Mouse (Mus musculus): ENCODE measurements around the gene Plod2. TPM values are rescaled to one million over a fixed set of nuclear protein-coding genes. Genes with fewer than 3 reads are reported as not detected.

The Plod2 gene
- total and polyA plus RNA-seq, 3 experiments = not detected

DNA sequence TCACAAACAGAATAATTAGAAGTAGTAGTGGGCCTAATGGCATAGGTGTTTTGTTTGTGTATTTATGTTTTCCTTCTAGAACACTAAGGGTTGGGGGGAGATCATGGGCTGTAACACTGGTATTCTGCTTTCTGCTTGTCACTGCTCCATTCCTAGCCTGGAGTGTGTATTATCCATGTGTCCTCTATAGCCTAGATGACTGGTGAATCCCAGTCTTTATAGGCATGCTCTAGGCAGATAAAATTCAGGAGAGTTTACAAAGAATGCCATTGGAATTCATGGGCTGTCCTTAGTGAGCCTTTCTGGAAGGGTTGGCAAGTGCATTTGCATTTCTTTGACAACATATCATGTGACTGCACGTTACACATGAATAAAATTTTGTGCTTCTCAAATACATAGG, 44.0 kb downstream of the Plod2 start:
- TF ChIP-seq PAX5 (IDR thresholded peaks at IDR 0.05; ENCODE audit: low read length) (no peak), RAD21 (IDR thresholded peaks at IDR 0.05; ENCODE audit: low read depth, low read length) (no peak), JUND (conservative IDR thresholded peaks at IDR 0.05; ENCODE audit: low read depth, low read length) (no peak), GABPA (IDR thresholded peaks at IDR 0.05; ENCODE audit: insufficient replicate concordance, low read depth, low read length) (no peak), TBP (conservative IDR thresholded peaks at IDR 0.05; ENCODE audit: low read depth, low read length) (no peak), E2F4 (IDR thresholded peaks at IDR 0.05; ENCODE audit: insufficient replicate concordance, low read depth, low read length) (no peak), ZKSCAN1 (IDR thresholded peaks at IDR 0.05; ENCODE audit: borderline replicate concordance, low read depth, low read length) (no peak), MAFK (IDR thresholded peaks at IDR 0.05; ENCODE audit: insufficient replicate concordance, low read length) (no peak), MEF2A (IDR thresholded peaks at IDR 0.05; ENCODE audit: borderline replicate concordance, low read depth, low read length) (no peak)
- Histone ChIP-seq H3K9me3 (replicated peaks; ENCODE audit: low read length) (no peaks in the 10 kb centered on the region), H3K36me3 (replicated peaks in 1 of 2; ENCODE audit: control insufficient read depth in 1 of 2, insufficient read depth in 1 of 2, low read length in 1 of 2) (no peaks in the 10 kb centered on the region), H3K4me1 (ENCODE audit: control insufficient read depth in 1 of 2, insufficient read depth in 2 of 2) (peaks cover 0 to under 1% of the 10 kb centered on the region in 2 experiments; a peak in 1 of 4 replicates), H3K9ac (ENCODE audit: insufficient read depth, low read depth) (no peak overlapping the region), H3K4me2 (ENCODE audit: insufficient read depth, low read depth, poor library complexity, severe bottlenecking) (no peak overlapping the region), H3K79me2 (replicated peaks; ENCODE audit: control insufficient read depth, extremely low read depth, insufficient read depth, poor library complexity, severe bottlenecking) (no peaks in the 10 kb centered on the region), H3K27me3 (replicated peaks) (no peaks in the 10 kb centered on the region), H3K27ac (ENCODE audit: insufficient read depth, low read depth) (no peak overlapping the region), H3K4me3 (replicated peaks in 1 of 3; ENCODE audit: low read depth in 2 of 3, low read length in 2 of 3, poor library complexity in 1 of 3) (no peak overlapping the region)
- dilution Hi-C loops (cut with MboI; ENCODE audit: extremely low pct_ligation_motif_present, extremely low pct_unique_long_range_greater_than_20kb, low sequenced_read_pairs) (no loop called here), in situ Hi-C loops (cut with MboI; ENCODE audit: low pct_ligation_motif_present, low pct_unique_long_range_greater_than_20kb, low sequenced_read_pairs) (no loop called here)
- DNase-seq (ENCODE audit: extremely low read depth) = no peak

DNA sequence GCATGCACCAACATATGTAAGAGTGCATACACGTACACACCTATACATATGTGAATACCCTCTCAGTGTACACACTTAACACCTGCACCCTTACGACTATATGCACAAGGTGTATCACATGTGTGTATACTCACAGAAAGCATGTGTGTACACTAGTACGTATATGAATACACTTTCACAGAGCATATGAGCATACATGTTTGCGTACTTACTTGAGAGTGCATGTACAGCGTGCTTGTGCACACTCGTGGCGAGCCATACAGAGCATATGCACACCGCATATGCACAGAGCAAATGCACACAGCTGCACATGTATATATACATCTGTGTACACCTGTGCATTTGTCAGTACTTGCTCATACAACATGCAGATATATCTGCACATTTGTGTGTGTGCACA, 45.4 kb downstream of the Plod2 start:
- no peak overlapping the region for H3K9ac ChIP-seq (ENCODE audit: insufficient read depth, low read depth)
- H3K9me3 ChIP-seq (replicated peaks; ENCODE audit: low read length) = no peaks in the 10 kb centered on the region
- no peaks in the 10 kb centered on the region for H3K36me3 ChIP-seq (replicated peaks in 1 of 2; ENCODE audit: control insufficient read depth in 1 of 2, insufficient read depth in 1 of 2, low read length in 1 of 2)
- no peak overlapping the region for H3K4me3 ChIP-seq (replicated peaks in 1 of 3; ENCODE audit: low read depth in 2 of 3, low read length in 2 of 3, poor library complexity in 1 of 3)
- DNase-seq (ENCODE audit: extremely low read depth) = no peak
- peaks cover 0 to 12% of the 10 kb centered on the region in 2 experiments; a peak in 2 of 4 replicates for H3K4me1 ChIP-seq (ENCODE audit: control insufficient read depth in 1 of 2, insufficient read depth in 2 of 2)
- in situ Hi-C loops (cut with MboI; ENCODE audit: low pct_ligation_motif_present, low pct_unique_long_range_greater_than_20kb, low sequenced_read_pairs) (no loop called here), dilution Hi-C loops (cut with MboI; ENCODE audit: extremely low pct_ligation_motif_present, extremely low pct_unique_long_range_greater_than_20kb, low sequenced_read_pairs) (no loop called here)
- H3K27ac ChIP-seq (ENCODE audit: insufficient read depth, low read depth) = no peak overlapping the region
- no peaks in the 10 kb centered on the region for H3K79me2 ChIP-seq (replicated peaks; ENCODE audit: control insufficient read depth, extremely low read depth, insufficient read depth, poor library complexity, severe bottlenecking)
- no peak for TF ChIP-seq ZC3H11A (IDR thresholded peaks at IDR 0.05; ENCODE audit: low read depth, low read length)
- TF ChIP-seq USF2 (conservative IDR thresholded peaks at IDR 0.05; ENCODE audit: low read depth, low read length) = no peak
- no peak for TF ChIP-seq MYC (IDR thresholded peaks at IDR 0.05; ENCODE audit: low read depth, low read length)
- TF ChIP-seq ZKSCAN1 (IDR thresholded peaks at IDR 0.05; ENCODE audit: borderline replicate concordance, low read depth, low read length) = no peak
- no peak for TF ChIP-seq ZMIZ1 (IDR thresholded peaks at IDR 0.05; ENCODE audit: low read depth, low read length)
- TF ChIP-seq MAZ (IDR thresholded peaks at IDR 0.05; ENCODE audit: low read depth, low read length) = no peak
- TF ChIP-seq EP300 (IDR thresholded peaks at IDR 0.05; ENCODE audit: low read length) = no peak
- no peak for TF ChIP-seq TBP (conservative IDR thresholded peaks at IDR 0.05; ENCODE audit: low read depth, low read length)
- TF ChIP-seq ETS1 (conservative IDR thresholded peaks at IDR 0.05; ENCODE audit: low read depth, low read length) = no peak
- no peak for TF ChIP-seq GABPA (IDR thresholded peaks at IDR 0.05; ENCODE audit: insufficient replicate concordance, low read depth, low read length)
- no peak for TF ChIP-seq MEF2A (IDR thresholded peaks at IDR 0.05; ENCODE audit: borderline replicate concordance, low read depth, low read length)
- TF ChIP-seq CHD1 (IDR thresholded peaks at IDR 0.05; ENCODE audit: low read depth, low read length) = no peak
- TF ChIP-seq MXI1 (IDR thresholded peaks at IDR 0.05; ENCODE audit: low read depth, low read length) = no peak
- H3K27me3 ChIP-seq (replicated peaks) = no peaks in the 10 kb centered on the region
- H3K4me2 ChIP-seq (ENCODE audit: insufficient read depth, low read depth, poor library complexity, severe bottlenecking) = no peak overlapping the region

Measured in CH12.LX (cell line).